Mouse (Mus musculus) CH12.LX (cell line): ENCODE data around the gene Myo5a. TPM values are rescaled to one million over a fixed set of nuclear protein-coding genes. Genes with fewer than 3 reads are reported as not detected.

ENCODE experiments used
- DNase-seq: peaks from one replicate; pipeline ENCODE4 v3.0.0-alpha.2; 2013; ENCODE audit errors: extremely low read depth
- H3K27ac ChIP-seq: 2 replicates; pipeline ENCODE4 v1.5.1; 2012; ENCODE audit warnings: low read depth, mild to moderate bottlenecking, control low read depth, moderate library complexity; ENCODE audit not compliant: insufficient read depth
- H3K27me3 ChIP-seq: replicated peaks from 2 replicates; pipeline ENCODE3; 2012; ENCODE audit warnings: inconsistent platforms
- H3K36me3 ChIP-seq, 2 experiments: replicated peaks in 1 of 2; 2 replicates each; pipeline versions ENCODE3 to v1.6.1; 2012; ENCODE audit warnings: inconsistent platforms in 1 of 2, low read length in 1 of 2, mild to moderate bottlenecking in 1 of 2, mixed read lengths in 1 of 2, moderate library complexity in 1 of 2; ENCODE audit not compliant: control insufficient read depth in 1 of 2, insufficient read depth in 1 of 2
- H3K4me1 ChIP-seq, 2 experiments: 2 replicates each; pipeline ENCODE4 v1.6.1; 2012; ENCODE audit warnings: inconsistent platforms in 1 of 2, moderate library complexity in 1 of 2; ENCODE audit not compliant: insufficient read depth in 2 of 2, control insufficient read depth in 1 of 2
- H3K4me2 ChIP-seq: 2 replicates; pipeline ENCODE4 v1.6.1; 2012; ENCODE audit warnings: low read depth, mild to moderate bottlenecking, control low read depth; ENCODE audit not compliant: poor library complexity, insufficient read depth, severe bottlenecking
- H3K4me3 ChIP-seq, 3 experiments: fragments of 150-350 bp in 1 of 3; sonication (generic) in 1 of 3; replicated peaks in 1 of 3; 2 replicates each; pipeline versions ENCODE3 to v1.5.1; 2011 to 2012; ENCODE audit warnings: low read depth in 2 of 3, low read length in 2 of 3, mild to moderate bottlenecking in 2 of 3, moderate library complexity in 2 of 3, control low read depth in 1 of 3, improper control_type of control experiment in 1 of 3, inconsistent platforms in 1 of 3, mixed read lengths in 1 of 3; ENCODE audit not compliant: poor library complexity in 1 of 3
- H3K79me2 ChIP-seq: replicated peaks from 2 replicates; pipeline ENCODE4 v1.6.1; 2012; ENCODE audit warnings: mild to moderate bottlenecking, moderate library complexity; ENCODE audit not compliant: control insufficient read depth, poor library complexity, insufficient read depth, severe bottlenecking; ENCODE audit errors: extremely low read depth
- H3K9ac ChIP-seq: 2 replicates; pipeline ENCODE4 v1.6.1; 2012; ENCODE audit warnings: low read depth, mild to moderate bottlenecking, control low read depth, moderate library complexity; ENCODE audit not compliant: insufficient read depth
- H3K9me3 ChIP-seq: replicated peaks from 2 replicates; pipeline ENCODE3; 2012; ENCODE audit warnings: low read length, inconsistent platforms, mixed read lengths
- CTCF ChIP-seq, 2 experiments: IDR thresholded peaks in 1 of 2; conservative IDR thresholded peaks in 1 of 2; 2 replicates each; pipeline ENCODE4 v1.5.1; 2011 to 2012; ENCODE audit warnings: low read depth in 2 of 2, low read length in 2 of 2, improper control_type of control experiment in 1 of 2, inconsistent platforms in 1 of 2, mild to moderate bottlenecking in 1 of 2, moderate library complexity in 1 of 2
- ETS1 ChIP-seq: conservative IDR thresholded peaks from 2 replicates; pipeline ENCODE4 v1.6.1; 2012; ENCODE audit warnings: low read depth, mild to moderate bottlenecking, inconsistent platforms, low read length, improper control_type of control experiment, moderate library complexity
- GABPA ChIP-seq: IDR thresholded peaks from 2 replicates; pipeline ENCODE4 v1.6.1; 2012; ENCODE audit warnings: low read depth, low read length, improper control_type of control experiment, inconsistent platforms; ENCODE audit not compliant: insufficient replicate concordance
- HCFC1 ChIP-seq: IDR thresholded peaks from 2 replicates; pipeline ENCODE4 v1.6.1; 2012; ENCODE audit warnings: low read depth, mild to moderate bottlenecking, inconsistent platforms, low read length, improper control_type of control experiment
- IRF4 ChIP-seq: IDR thresholded peaks from 2 replicates; pipeline ENCODE4 v1.6.1; 2014; ENCODE audit warnings: low read depth, mild to moderate bottlenecking, inconsistent platforms, low read length, improper control_type of control experiment
- JUND ChIP-seq: conservative IDR thresholded peaks from 2 replicates; pipeline ENCODE4 v1.6.1; 2011; ENCODE audit warnings: low read depth, low read length, improper control_type of control experiment
- KAT2A ChIP-seq: IDR thresholded peaks from 2 replicates; pipeline ENCODE4 v1.6.1; 2012; ENCODE audit warnings: low read length, improper control_type of control experiment, inconsistent platforms; ENCODE audit not compliant: insufficient replicate concordance
- MAX ChIP-seq: IDR thresholded peaks from 2 replicates; pipeline ENCODE4 v1.6.1; 2011; ENCODE audit warnings: low read length, improper control_type of control experiment
- MAZ ChIP-seq: IDR thresholded peaks from 2 replicates; pipeline ENCODE4 v1.6.1; 2012; ENCODE audit warnings: low read depth, mild to moderate bottlenecking, inconsistent platforms, low read length, improper control_type of control experiment, moderate library complexity
- NELFE ChIP-seq: IDR thresholded peaks from 2 replicates; pipeline ENCODE4 v1.6.1; 2011; ENCODE audit warnings: low read depth, low read length, improper control_type of control experiment
- NRF1 ChIP-seq: IDR thresholded peaks from 2 replicates; pipeline ENCODE4 v1.6.1; 2014; ENCODE audit warnings: low read depth, mild to moderate bottlenecking, inconsistent platforms, low read length, improper control_type of control experiment, moderate library complexity
- PAX5 ChIP-seq: IDR thresholded peaks from 2 replicates; pipeline ENCODE4 v1.6.1; 2012; ENCODE audit warnings: low read length, inconsistent platforms, mixed read lengths
- SIN3A ChIP-seq: IDR thresholded peaks from 2 replicates; pipeline ENCODE4 v1.6.1; 2012; ENCODE audit warnings: low read length, improper control_type of control experiment, inconsistent platforms
- TBP ChIP-seq: conservative IDR thresholded peaks from 2 replicates; pipeline ENCODE4 v1.6.1; 2011; ENCODE audit warnings: low read depth, low read length, improper control_type of control experiment
- TCF12 ChIP-seq: IDR thresholded peaks from 2 replicates; pipeline ENCODE4 v1.6.1; 2014; ENCODE audit warnings: low read depth, mild to moderate bottlenecking, inconsistent platforms, low read length, improper control_type of control experiment
- UBTF ChIP-seq: IDR thresholded peaks from 2 replicates; pipeline ENCODE4 v1.6.1; 2012; ENCODE audit warnings: low read depth, mild to moderate bottlenecking, inconsistent platforms, low read length, improper control_type of control experiment, moderate library complexity
- USF1 ChIP-seq: IDR thresholded peaks from 2 replicates; pipeline ENCODE4 v1.6.1; 2014; ENCODE audit warnings: low read depth, mild to moderate bottlenecking, inconsistent platforms, low read length, improper control_type of control experiment
- USF2 ChIP-seq: conservative IDR thresholded peaks from 2 replicates; pipeline ENCODE4 v1.6.1; 2011; ENCODE audit warnings: low read depth, low read length, improper control_type of control experiment
- ZC3H11A ChIP-seq: IDR thresholded peaks from 2 replicates; pipeline ENCODE4 v1.6.1; 2012; ENCODE audit warnings: low read depth, mild to moderate bottlenecking, inconsistent platforms, low read length, improper control_type of control experiment
- ZKSCAN1 ChIP-seq: IDR thresholded peaks from 2 replicates; pipeline ENCODE4 v1.6.1; 2012; ENCODE audit warnings: low read depth, inconsistent platforms, low read length, improper control_type of control experiment, borderline replicate concordance
- dilution Hi-C: fragments of 300-500 bp; cut with MboI; formaldehyde crosslinking; loops from 2 replicates; pipeline ENCODE4 v1.14.3; 2020; ENCODE audit warnings: low sequenced_read_pairs; ENCODE audit not compliant: extremely low pct_unique_long_range_greater_than_20kb, extremely low pct_ligation_motif_present
- in situ Hi-C: fragments of 300-500 bp; cut with MboI; formaldehyde crosslinking; loops from 3 replicates; pipeline ENCODE4 v1.14.3; 2019; ENCODE audit warnings: low sequenced_read_pairs, low pct_ligation_motif_present, low pct_unique_long_range_greater_than_20kb, mixed read lengths
- polyA plus RNA-seq: library from polyadenylated mRNA; unstranded; fragments of >175 nt; gene quantifications from 2 replicates; pipeline ENCODE4 v1.2.1, GENCODE M21; 2012; ENCODE audit warnings: low read depth; ENCODE audit not compliant: insufficient read length
- total RNA-seq, 2 experiments: library from RNA; depleted of rRNA; stranded (reverse); fragments of 300-350 nt in 1 of 2; fragments of >200 nt in 1 of 2; gene quantifications; 2 replicates each; pipeline ENCODE4 v1.2.3; 2012 to 2014

Gene Myo5a
- total and polyA plus RNA-seq, 3 experiments = 55.0 to 107 (median 66.6) TPM

DNA sequence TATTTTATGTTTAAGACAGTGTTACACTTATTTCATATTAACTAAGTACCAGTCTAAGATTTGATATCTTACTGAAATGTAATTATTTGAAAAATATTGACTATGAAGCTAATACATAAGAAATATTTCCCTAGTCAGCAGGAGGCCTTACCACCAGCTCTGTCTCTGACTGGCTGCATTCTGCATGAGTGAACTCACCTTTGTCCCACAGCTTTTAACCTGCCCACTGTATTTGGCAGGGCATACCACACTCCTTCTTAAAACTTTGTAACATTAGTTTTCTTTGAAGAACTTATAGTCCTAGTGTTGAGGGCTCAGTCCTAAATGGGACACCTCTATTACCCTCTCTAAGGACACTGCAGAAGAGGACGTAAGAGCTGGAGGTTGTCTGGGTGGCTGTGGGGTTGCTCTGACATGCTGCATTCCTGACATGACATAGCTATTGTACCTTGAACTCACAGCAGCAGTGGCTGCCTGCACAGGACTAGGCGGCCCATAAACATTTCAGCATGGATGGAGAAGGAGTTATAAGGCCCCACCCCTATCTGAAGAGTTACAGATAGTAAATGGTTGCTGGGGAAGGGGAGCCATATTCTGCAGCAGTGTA lies 45.9 kb downstream of the Myo5a start:
- H3K4me2 ChIP-seq = no peak overlapping the region
- H3K4me3 ChIP-seq = no peak overlapping the region
- in situ Hi-C loops (no loop called here), dilution Hi-C loops (no loop called here)
- TF ChIP-seq ETS1 = no peak
- no peak for TF ChIP-seq JUND
- no peak for TF ChIP-seq TCF12
- TF ChIP-seq USF1 = no peak
- no peak for TF ChIP-seq NELFE
- TF ChIP-seq ZC3H11A = no peak
- no peak for TF ChIP-seq PAX5
- no peak for TF ChIP-seq MAZ
- TF ChIP-seq USF2 = no peak
- no peak for TF ChIP-seq HCFC1
- no peak for TF ChIP-seq GABPA
- TF ChIP-seq ZKSCAN1 = no peak
- no peak overlapping the region for H3K9ac ChIP-seq
- DNase-seq = no peak
- peaks cover 7% of the 10 kb centered on the region; the same call in 1 of the 2 replicates for H3K79me2 ChIP-seq
- peaks cover 0 to 33% of the 10 kb centered on the region in 2 experiments; a peak in 2 of 4 replicates for H3K4me1 ChIP-seq
- no peaks in the 10 kb centered on the region for H3K9me3 ChIP-seq
- no peak overlapping the region for H3K27ac ChIP-seq
- peaks cover 22 to 58% of the 10 kb centered on the region in 2 experiments for H3K36me3 ChIP-seq
- no peaks in the 10 kb centered on the region for H3K27me3 ChIP-seq

DNA sequence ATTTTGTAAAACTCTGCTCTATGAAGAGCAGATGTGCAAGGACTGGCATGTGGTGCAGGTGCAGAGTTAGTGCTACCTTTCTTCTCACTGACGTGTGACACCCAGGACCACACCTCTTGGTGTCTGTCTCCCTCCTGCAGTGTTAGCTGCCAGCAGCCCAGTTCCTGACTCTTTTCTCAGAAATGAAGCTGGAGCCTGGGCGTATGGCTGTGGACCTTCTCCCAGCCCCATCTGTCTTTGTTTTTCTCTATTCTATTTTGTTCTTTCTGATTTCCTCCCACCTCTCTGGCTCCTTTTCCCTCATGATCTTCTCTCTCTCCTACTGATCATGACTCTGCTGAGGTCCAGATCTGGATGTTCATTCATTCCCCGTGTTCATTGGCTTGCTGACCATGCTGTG lies 50.3 kb downstream of the Myo5a start:
- in situ Hi-C loops = no loop called here
- Histone ChIP-seq H3K4me2 (no peak overlapping the region), H3K9me3 (no peaks in the 10 kb centered on the region), H3K79me2 (0 out of 2 replicates have a peak, but pooled peaks cover under 1% of the 10 kb centered on the region), H3K27me3 (no peaks in the 10 kb centered on the region), H3K4me3 (no peak overlapping the region), H3K4me1 (peaks cover 0 to 12% of the 10 kb centered on the region in 2 experiments; a peak in 1 of 4 replicates), H3K9ac (no peak overlapping the region), H3K27ac (no peak overlapping the region), H3K36me3 (peaks cover 34 to 77% of the 10 kb centered on the region in 2 experiments)
- TF ChIP-seq KAT2A = no peak
- TF ChIP-seq PAX5 = no peak
- no peak for TF ChIP-seq GABPA
- TF ChIP-seq TBP = no peak
- no peak for TF ChIP-seq NRF1
- no peak for TF ChIP-seq MAX
- TF ChIP-seq NELFE = no peak
- no peak for TF ChIP-seq UBTF
- TF ChIP-seq CTCF (conservative IDR thresholded peaks at IDR 0.05 in 1 of 2, IDR thresholded peaks at IDR 0.05 in 1 of 2; ENCODE audit: low read depth in 2 of 2, low read length in 2 of 2) = no peak
- no peak for TF ChIP-seq SIN3A
- TF ChIP-seq IRF4 = no peak
- no peak for DNase-seq
- dilution Hi-C loops = no loop called here
